Mouse (Mus musculus): ENCODE measurements at regions not wholly inside any gene's neighbourhood (a gene's known extent, or its start where the extent isn't known, plus 50 kb on each side); places are given as distances from the start of the nearest gene placed in this dataset.

GRCm38 (mm10) chr8:64473276-64473675 lies 219.6 kb downstream of the Cpe start:
- TF ChIP-seq CTCF (IDR thresholded peaks at IDR 0.05; ENCODE audit: low read depth) (no peak), EP300 (IDR thresholded peaks at IDR 0.05; ENCODE audit: low read depth) (no peak)
